Mouse (Mus musculus) gonadal fat pad, adult 2 months (tissue): ENCODE measurements around the gene Ralb. TPM values are rescaled to one million over a fixed set of nuclear protein-coding genes. Genes with fewer than 3 reads are reported as not detected.

ENCODE experiments used
- DNase-seq: peaks from one replicate; pipeline ENCODE4 v3.0.0-alpha.2; 2012; ENCODE audit warnings: low read depth
- polyA plus RNA-seq: library from polyadenylated mRNA; depleted of rRNA; stranded (reverse); fragments of >200 nt; gene quantifications from 2 replicates; pipeline ENCODE4 v1.2.3, GENCODE M21; 2012

Ralb gene
- polyA plus RNA-seq, 1 experiment = 38.7 TPM

- DNase-seq = no peak
Observed at GRCm38 (mm10) chr1:119523826-119524225, 19.2 kb upstream of the Ralb start.

GRCm38 (mm10) chr1:119523369-119523768 lies 18.8 kb upstream of the Ralb start:
- DNase-seq = no peak

GRCm38 (mm10) chr1:119522726-119523125 lies 18.1 kb upstream of the Ralb start:
- DNase-seq = no peak

GRCm38 (mm10) chr1:119521681-119522080 lies 17.1 kb upstream of the Ralb start:
- no peak for DNase-seq

- no peak for DNase-seq
Observed at GRCm38 (mm10) chr1:119521029-119521428, 16.4 kb upstream of the Ralb start.

GRCm38 (mm10) chr1:119519286-119519685 lies 14.7 kb upstream of the Ralb start:
- DNase-seq = no peak

GRCm38 (mm10) chr1:119518786-119519185 lies 14.2 kb upstream of the Ralb start:
- no peak for DNase-seq

GRCm38 (mm10) chr1:119518060-119518459 lies 13.5 kb upstream of the Ralb start:
- no peak for DNase-seq

- no peak for DNase-seq
Observed at GRCm38 (mm10) chr1:119510857-119511256, 6.3 kb upstream of the Ralb start.

- DNase-seq = no peak
Observed at GRCm38 (mm10) chr1:119510409-119510808, 5.8 kb upstream of the Ralb start.

- no peak for DNase-seq
Observed at GRCm38 (mm10) chr1:119509474-119509873, 4.9 kb upstream of the Ralb start.

- no peak for DNase-seq
Observed at GRCm38 (mm10) chr1:119508548-119508947, 4.0 kb upstream of the Ralb start.

- DNase-seq = no peak
Observed at GRCm38 (mm10) chr1:119505951-119506350, 1.4 kb upstream of the Ralb start.

GRCm38 (mm10) chr1:119503808-119504207 lies 786 bp downstream of the Ralb start:
- DNase-seq = no peak

- DNase-seq = no peak
Observed at GRCm38 (mm10) chr1:119503181-119503580, 1.4 kb downstream of the Ralb start.

- no peak for DNase-seq
Observed at GRCm38 (mm10) chr1:119502729-119503128, 1.9 kb downstream of the Ralb start.

GRCm38 (mm10) chr1:119501881-119502280 lies 2.7 kb downstream of the Ralb start:
- no peak for DNase-seq

- no peak for DNase-seq
Observed at GRCm38 (mm10) chr1:119499456-119499855, 5.1 kb downstream of the Ralb start.

- no peak for DNase-seq
Observed at GRCm38 (mm10) chr1:119498536-119499231, 5.9 kb downstream of the Ralb start.

GRCm38 (mm10) chr1:119497346-119498004 lies 7.1 kb downstream of the Ralb start:
- no peak for DNase-seq

GRCm38 (mm10) chr1:119495396-119495775 lies 9.2 kb downstream of the Ralb start:
- DNase-seq = no peak

- no peak for DNase-seq
Observed at GRCm38 (mm10) chr1:119494712-119495395, 9.7 kb downstream of the Ralb start.
